Mouse (Mus musculus) G1E (cell line): ENCODE data around the gene Trim69.

ENCODE experiments used
- CTCF ChIP-seq: IDR thresholded peaks from 2 replicates; pipeline ENCODE4 v1.5.1; 2012; ENCODE audit warnings: low read depth, low read length, inconsistent platforms, mixed read lengths
- GATA1 ChIP-seq: IDR thresholded peaks from 2 replicates; pipeline ENCODE4 v1.6.1; 2012; ENCODE audit warnings: borderline replicate concordance, low read length, inconsistent platforms, mixed read lengths
- GATA2 ChIP-seq: IDR thresholded peaks from 2 replicates; pipeline ENCODE4 v1.6.1; 2012; ENCODE audit warnings: low read depth, low read length, inconsistent platforms, borderline replicate concordance
- TAL1 ChIP-seq: conservative IDR thresholded peaks from 2 replicates; pipeline ENCODE4 v1.6.1; 2012; ENCODE audit warnings: low read depth, low read length, inconsistent platforms, mixed read lengths

- no peak for TF ChIP-seq CTCF
- TF ChIP-seq GATA2, result no peak
- no peak for TF ChIP-seq GATA1
- no peak for TF ChIP-seq TAL1
Measured at GRCm38 (mm10) chr2:122158362-122158802, 2.1 kb upstream of the Trim69 start.
